Mouse (Mus musculus) ES-Bruce4 (cell line): Measurements from ENCODE around the gene Arhgap23.

Experiments used
- CTCF ChIP-seq: IDR thresholded peaks from one replicate; pipeline ENCODE4 v1.8.1; 2011; ENCODE audit warnings: low read depth, low read length
- POLR2A ChIP-seq: IDR thresholded peaks from one replicate; pipeline ENCODE4 v1.8.1; 2011; ENCODE audit warnings: low read length; ENCODE audit not compliant: insufficient read depth

DNA sequence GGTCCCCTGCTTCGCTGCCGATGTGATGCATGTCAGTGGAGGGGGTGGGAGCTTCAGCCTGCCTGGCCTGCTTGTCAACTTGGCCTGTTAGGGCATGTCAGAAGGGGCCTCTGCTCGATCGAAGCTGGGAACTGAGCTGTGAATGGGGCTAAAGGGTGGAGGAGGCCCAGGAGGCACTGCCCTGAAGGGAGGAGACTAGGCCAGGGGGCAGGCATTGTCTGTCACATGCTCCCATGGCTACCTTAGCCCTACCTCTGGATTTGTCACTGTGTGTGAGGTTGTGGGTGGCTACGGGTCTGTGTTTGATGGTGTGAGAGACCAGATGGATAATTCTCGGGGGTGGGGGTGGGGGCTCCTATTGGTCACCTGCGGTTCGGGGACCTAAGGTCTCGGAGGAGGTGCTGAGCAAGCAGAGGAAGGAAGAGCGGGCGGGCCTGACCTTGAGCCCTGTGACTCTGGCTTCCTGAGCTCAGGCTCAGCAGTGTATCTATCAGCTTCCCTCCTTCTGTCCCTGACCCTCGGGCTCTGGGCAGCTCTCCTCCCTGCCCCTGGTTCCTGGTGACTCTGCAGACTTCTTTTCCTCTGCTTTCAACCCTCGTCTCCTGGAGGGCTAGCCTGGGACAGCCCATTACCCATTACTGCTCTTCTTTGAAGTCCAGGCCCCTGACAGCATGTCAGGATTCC, 20.6 kb downstream of the Arhgap23 start:
- no peak for TF ChIP-seq CTCF
- TF ChIP-seq POLR2A: no peak
